Mouse (Mus musculus): ENCODE measurements around the gene Sh2d6. TPM values are rescaled to one million over a fixed set of nuclear protein-coding genes. Genes with fewer than 3 reads are reported as not detected.
A peak's percentile ranks its signal among the peaks of the same experiment; 100 is the strongest.

Gene Sh2d6
- polyA plus RNA-seq, 2 experiments = not detected

DNA sequence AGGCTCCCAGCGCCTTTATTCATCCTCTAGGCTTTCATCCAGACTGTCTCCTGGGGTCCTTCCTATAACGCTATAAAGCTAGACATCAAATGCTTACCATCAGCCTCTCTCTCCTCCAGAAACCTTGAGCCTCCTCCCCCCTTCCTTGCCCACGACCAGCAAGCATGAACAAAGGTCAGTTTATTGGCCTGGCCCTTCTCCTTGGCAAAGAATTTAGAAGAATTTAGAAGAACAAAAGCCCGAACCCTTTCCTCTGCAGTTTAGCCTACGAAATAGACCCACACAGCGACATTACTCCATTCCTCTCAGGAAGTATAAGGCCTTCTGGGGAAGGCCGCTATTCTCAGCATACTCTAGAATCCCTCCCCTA lies 8.5 kb downstream of the Sh2d6 start:
- Histone ChIP-seq H3K36me3 (replicated peaks; ENCODE audit: control insufficient read depth, insufficient read depth, low read depth) (no peaks in the 10 kb centered on the region), H3K9ac (replicated peaks) (peak overlapping the region; percentile 66), H3K4me2 (ENCODE audit: low read depth) (peak overlapping the region; percentile 88), H3K9me3 (ENCODE audit: control insufficient read depth, low read length) (no peaks in the 10 kb centered on the region), H3K4me1 (replicated peaks; ENCODE audit: control insufficient read depth in 2 of 2, insufficient read depth in 2 of 2, low read length in 1 of 2) (peaks cover 9 to 16% of the 10 kb centered on the region in 2 experiments), H3K27ac (peak overlapping the region; percentile 5; the same call in 1 of the 2 replicates), H3K4me3 (ENCODE audit: insufficient read depth in 1 of 2, low read depth in 2 of 2, low read length in 2 of 2) (peak overlapping the region in 1 of 2 experiments; percentile 56; a peak in 2 of 4 replicates), H3K27me3 (ENCODE audit: control insufficient read depth, insufficient read depth, low read length) (no peaks in the 10 kb centered on the region)
- ATAC-seq (ENCODE audit: insufficient read depth) (no peak), DNase-seq (ENCODE audit: low read depth in 3 of 3, low spot score in 3 of 3) (no peak)
- TF ChIP-seq CTCF (IDR thresholded peaks at IDR 0.05; ENCODE audit: low read depth) (no peak), EP300 (IDR thresholded peaks at IDR 0.05; ENCODE audit: low read depth) (no peak)
- WGBS (ENCODE audit: insufficient replicate concordance) = 52% methylated on average over 7 of the region's 7 CpGs

DNA sequence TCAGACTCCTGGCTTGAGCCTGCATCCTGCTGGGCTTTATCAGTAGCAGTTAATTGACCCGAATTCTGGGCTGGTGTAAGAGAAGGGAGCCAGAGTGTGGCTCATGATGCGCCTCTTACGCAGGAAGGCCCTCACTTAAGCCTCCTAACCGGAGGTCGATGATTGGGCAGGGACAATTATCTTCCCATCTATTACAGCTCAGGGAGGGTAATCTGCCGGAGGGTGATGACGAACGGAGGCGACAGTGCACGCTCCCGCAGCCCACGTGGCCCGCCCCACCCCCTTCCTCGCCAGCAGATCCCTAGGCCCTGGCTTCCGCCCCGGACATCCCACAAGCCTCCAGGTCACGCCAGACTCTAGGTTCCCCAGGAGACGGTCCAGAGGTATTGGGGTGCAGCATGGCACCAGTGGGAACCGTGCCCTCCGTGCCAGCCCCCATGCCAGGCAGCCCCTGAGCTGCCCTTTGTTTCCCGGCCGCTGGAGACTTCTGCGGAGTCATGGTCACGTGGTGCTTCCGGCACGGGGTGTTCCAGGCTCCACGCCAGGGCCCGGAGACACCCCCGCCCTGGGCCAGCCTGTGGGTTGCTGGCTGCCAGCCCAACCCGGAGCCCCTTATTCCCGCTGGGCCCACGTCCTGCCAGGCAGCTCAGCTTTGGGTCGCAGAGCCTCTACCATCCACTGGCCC lies 9.0 kb downstream of the Sh2d6 start:
- peak; percentile 90 for ATAC-seq (ENCODE audit: insufficient read depth)
- TF ChIP-seq CTCF (IDR thresholded peaks at IDR 0.05; ENCODE audit: low read depth) = no peak
- 0 out of 2 replicates have a peak, but pooled peaks have one; percentile 22 for TF ChIP-seq EP300 (IDR thresholded peaks at IDR 0.05; ENCODE audit: low read depth)
- 4% methylated on average over 33 of the region's 33 CpGs for WGBS (ENCODE audit: insufficient replicate concordance)

DNA sequence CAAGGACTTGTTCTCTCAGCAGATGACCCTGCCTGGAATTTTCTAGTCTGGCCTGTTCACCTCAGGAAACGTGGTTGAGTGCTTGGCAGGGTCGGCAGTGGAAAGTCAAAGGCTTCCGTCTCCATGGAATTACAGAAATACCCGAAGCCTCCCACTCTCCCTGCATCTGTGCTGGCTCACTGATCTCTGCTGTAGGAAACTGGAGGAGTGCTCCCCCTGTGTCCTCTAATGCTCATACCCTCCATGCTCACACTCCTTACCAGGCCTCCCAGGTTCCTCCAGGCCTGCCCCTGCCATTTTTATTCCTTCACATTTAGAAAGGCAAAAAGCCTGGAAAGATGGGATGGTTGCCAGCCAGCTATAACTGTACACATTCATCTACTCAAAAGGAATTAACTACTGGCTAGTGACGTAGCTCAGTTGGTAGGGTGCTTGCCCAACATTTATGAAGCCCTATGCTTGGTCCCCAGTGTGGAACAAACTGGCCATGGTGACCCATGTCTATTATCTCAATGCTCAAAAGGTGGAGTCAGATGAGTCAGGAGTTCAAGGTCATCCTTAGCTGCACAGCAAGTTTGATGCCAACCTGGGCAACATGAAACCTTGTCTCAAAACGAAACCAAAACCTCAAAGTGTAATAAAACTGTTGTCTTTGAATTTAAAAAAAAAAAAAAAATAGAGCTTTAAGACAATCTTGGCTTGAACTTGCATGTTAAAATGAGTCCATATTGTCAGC lies 10.7 kb downstream of the Sh2d6 start:
- TF ChIP-seq EP300 (IDR thresholded peaks at IDR 0.05; ENCODE audit: low read depth) (no peak), CTCF (IDR thresholded peaks at IDR 0.05; ENCODE audit: low read depth) (no peak)
- Histone ChIP-seq H3K27me3 (ENCODE audit: control insufficient read depth, insufficient read depth, low read length) (no peaks in the 10 kb centered on the region), H3K36me3 (replicated peaks; ENCODE audit: control insufficient read depth, insufficient read depth, low read depth) (no peaks in the 10 kb centered on the region), H3K4me1 (replicated peaks; ENCODE audit: control insufficient read depth in 2 of 2, insufficient read depth in 2 of 2, low read length in 1 of 2) (peaks cover 9 to 16% of the 10 kb centered on the region in 2 experiments), H3K9ac (replicated peaks) (no peak overlapping the region), H3K27ac (no peak overlapping the region), H3K9me3 (ENCODE audit: control insufficient read depth, low read length) (no peaks in the 10 kb centered on the region), H3K4me2 (ENCODE audit: low read depth) (no peak overlapping the region), H3K4me3 (ENCODE audit: insufficient read depth in 1 of 2, low read depth in 2 of 2, low read length in 2 of 2) (no peak overlapping the region)
- DNase-seq (ENCODE audit: low read depth in 3 of 3, low spot score in 3 of 3) = no peak
- 72% methylated on average over 6 of the region's 6 CpGs for WGBS (ENCODE audit: insufficient replicate concordance)
- no peak for ATAC-seq (ENCODE audit: insufficient read depth)

More for the DNA sequence above, 9.0 kb downstream of the Sh2d6 start:
- Histone ChIP-seq H3K4me3 (ENCODE audit: insufficient read depth in 1 of 2, low read depth in 2 of 2, low read length in 2 of 2) (peak overlapping the region; percentile 56 to 59), H3K9ac (replicated peaks) (peak overlapping the region; percentile 66), H3K27me3 (ENCODE audit: control insufficient read depth, insufficient read depth, low read length) (no peaks in the 10 kb centered on the region), H3K4me2 (ENCODE audit: low read depth) (peak overlapping the region; percentile 88), H3K9me3 (ENCODE audit: control insufficient read depth, low read length) (no peaks in the 10 kb centered on the region), H3K27ac (peak overlapping the region; percentile 42), H3K4me1 (replicated peaks; ENCODE audit: control insufficient read depth in 2 of 2, insufficient read depth in 2 of 2, low read length in 1 of 2) (peaks cover 9 to 16% of the 10 kb centered on the region in 2 experiments), H3K36me3 (replicated peaks; ENCODE audit: control insufficient read depth, insufficient read depth, low read depth) (no peaks in the 10 kb centered on the region)
- DNase-seq (ENCODE audit: low read depth in 3 of 3, low spot score in 3 of 3) = peak; percentile 66 to 75 (median 67)

DNA sequence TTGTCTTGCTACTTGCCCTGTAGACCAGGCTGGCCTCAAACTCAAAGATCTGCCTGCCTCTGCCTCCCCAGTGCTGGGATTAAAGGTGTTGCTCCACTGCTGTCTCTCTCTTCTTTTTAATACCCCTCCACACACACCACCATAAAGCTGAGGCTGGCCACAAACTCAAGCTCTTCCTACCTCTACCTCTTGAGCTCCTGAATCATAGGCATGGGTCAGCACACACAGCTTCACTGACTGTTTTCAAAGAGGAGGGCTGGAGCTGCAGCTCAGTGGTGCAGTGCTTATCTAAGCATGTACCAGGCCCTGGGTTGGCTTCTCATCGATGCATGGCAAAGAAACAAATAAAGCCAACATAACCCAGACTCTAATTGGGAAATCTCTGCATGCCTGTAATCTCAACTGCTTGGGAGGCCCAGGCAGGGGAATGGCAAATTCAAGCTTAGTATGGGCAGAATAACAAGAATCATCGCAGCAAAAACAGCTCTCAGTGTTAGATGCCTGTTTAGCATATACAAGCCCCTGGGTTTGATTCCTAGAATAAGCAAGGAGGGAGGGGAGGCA lies 11.6 kb downstream of the Sh2d6 start:
- Histone ChIP-seq H3K4me2 (ENCODE audit: low read depth) (no peak overlapping the region), H3K4me3 (ENCODE audit: insufficient read depth in 1 of 2, low read depth in 2 of 2, low read length in 2 of 2) (no peak overlapping the region), H3K9me3 (ENCODE audit: control insufficient read depth, low read length) (no peaks in the 10 kb centered on the region), H3K4me1 (replicated peaks; ENCODE audit: control insufficient read depth in 2 of 2, insufficient read depth in 2 of 2, low read length in 1 of 2) (peaks cover 9 to 16% of the 10 kb centered on the region in 2 experiments), H3K9ac (replicated peaks) (no peak overlapping the region), H3K36me3 (replicated peaks; ENCODE audit: control insufficient read depth, insufficient read depth, low read depth) (no peaks in the 10 kb centered on the region), H3K27ac (no peak overlapping the region), H3K27me3 (ENCODE audit: control insufficient read depth, insufficient read depth, low read length) (no peaks in the 10 kb centered on the region)
- DNase-seq (ENCODE audit: low read depth in 3 of 3, low spot score in 3 of 3) = no peak
- no peak for ATAC-seq (ENCODE audit: insufficient read depth)
- TF ChIP-seq EP300 (IDR thresholded peaks at IDR 0.05; ENCODE audit: low read depth) (no peak), CTCF (IDR thresholded peaks at IDR 0.05; ENCODE audit: low read depth) (no peak)
- WGBS (ENCODE audit: insufficient replicate concordance) = 58% methylated on average over 2 of the region's 2 CpGs

DNA sequence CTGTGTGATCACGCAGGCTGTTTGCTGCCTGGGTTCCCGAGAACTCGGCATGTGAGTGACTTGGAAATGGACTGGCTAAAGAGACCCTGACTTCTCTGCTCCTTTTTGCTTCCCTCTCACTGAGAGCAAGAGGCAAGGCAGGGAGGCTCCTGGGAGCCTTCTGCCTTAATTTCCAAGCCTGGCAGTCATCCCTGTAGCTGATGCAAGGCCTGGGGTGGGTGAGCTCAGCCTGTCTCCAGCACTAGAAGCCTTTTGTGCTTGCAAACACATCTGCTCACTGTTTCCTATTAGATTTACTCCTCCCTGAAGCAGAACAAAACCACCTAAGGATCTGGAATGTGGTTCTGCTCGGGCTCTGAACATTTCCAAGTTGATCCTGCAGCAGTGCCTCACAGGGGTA lies 12.9 kb downstream of the Sh2d6 start:
- Histone ChIP-seq H3K4me1 (replicated peaks; ENCODE audit: control insufficient read depth in 2 of 2, insufficient read depth in 2 of 2, low read length in 1 of 2) (peaks cover 9 to 16% of the 10 kb centered on the region in 2 experiments), H3K36me3 (replicated peaks; ENCODE audit: control insufficient read depth, insufficient read depth, low read depth) (no peaks in the 10 kb centered on the region), H3K4me2 (ENCODE audit: low read depth) (no peak overlapping the region), H3K4me3 (ENCODE audit: insufficient read depth in 1 of 2, low read depth in 2 of 2, low read length in 2 of 2) (no peak overlapping the region), H3K9me3 (ENCODE audit: control insufficient read depth, low read length) (no peaks in the 10 kb centered on the region), H3K27ac (no peak overlapping the region), H3K27me3 (ENCODE audit: control insufficient read depth, insufficient read depth, low read length) (no peaks in the 10 kb centered on the region), H3K9ac (replicated peaks) (no peak overlapping the region)
- 82% methylated on average over 4 of the region's 4 CpGs for WGBS (ENCODE audit: insufficient replicate concordance)
- DNase-seq (ENCODE audit: low read depth in 3 of 3, low spot score in 3 of 3) = no peak
- TF ChIP-seq EP300 (IDR thresholded peaks at IDR 0.05; ENCODE audit: low read depth) (no peak), CTCF (IDR thresholded peaks at IDR 0.05; ENCODE audit: low read depth) (no peak)
- no peak for ATAC-seq (ENCODE audit: insufficient read depth)

Measured in liver, embryonic 14.5 days (tissue).